Mouse (Mus musculus) ES-E14 (cell line): Measurements from ENCODE around the gene Nxph1. TPM values are rescaled to one million over a fixed set of nuclear protein-coding genes. Genes with fewer than 3 reads are reported as not detected.
A peak's percentile ranks its signal among the peaks of the same experiment; 100 is the strongest.

Experiments used
- DNase-seq: peaks from one replicate; pipeline ENCODE4 v3.0.0-alpha.2; 2013; ENCODE audit warnings: low read depth, low spot score
- H3K27ac ChIP-seq: 2 replicates; pipeline ENCODE4 v1.5.1; 2012; ENCODE audit warnings: low read depth, mild to moderate bottlenecking, low read length, moderate library complexity, mixed read lengths; ENCODE audit not compliant: poor library complexity, insufficient read depth, severe bottlenecking
- H3K36me3 ChIP-seq: 2 replicates; pipeline ENCODE4 v1.6.1; 2012; ENCODE audit warnings: mild to moderate bottlenecking, low read length, moderate library complexity, mixed read lengths; ENCODE audit not compliant: control insufficient read depth, poor library complexity, insufficient read depth, severe bottlenecking
- H3K4me1 ChIP-seq, 2 experiments: fragments of 150-350 bp in 1 of 2; sonication (generic) in 1 of 2; 2 replicates each; pipeline ENCODE4 v1.6.1; 2012; ENCODE audit warnings: low read length in 2 of 2, mild to moderate bottlenecking in 1 of 2, mixed read lengths in 1 of 2; ENCODE audit not compliant: control insufficient read depth in 2 of 2, insufficient read depth in 2 of 2, poor library complexity in 1 of 2
- H3K4me3 ChIP-seq, 2 experiments: fragments of 150-350 bp in 1 of 2; sonication (generic) in 1 of 2; 2 replicates each; pipeline ENCODE4 v1.5.1; 2012; ENCODE audit warnings: low read length in 2 of 2, low read depth in 1 of 2, mild to moderate bottlenecking in 1 of 2, mixed read lengths in 1 of 2; ENCODE audit not compliant: insufficient read depth in 1 of 2, poor library complexity in 1 of 2, severe bottlenecking in 1 of 2
- H3K9ac ChIP-seq: 2 replicates; pipeline ENCODE4 v1.6.1; 2012; ENCODE audit warnings: low read depth, mild to moderate bottlenecking, low read length, mixed read lengths; ENCODE audit not compliant: poor library complexity, insufficient read depth, severe bottlenecking
- H3K9me3 ChIP-seq: fragments of 150-350 bp; sonication (generic); 2 replicates; pipeline ENCODE4 v1.6.1; 2012; ENCODE audit warnings: low read depth, mild to moderate bottlenecking, low read length; ENCODE audit not compliant: control insufficient read depth, insufficient read depth
- CHD2 ChIP-seq: IDR thresholded peaks from 2 replicates; pipeline ENCODE4 v1.6.1; 2014; ENCODE audit warnings: mild to moderate bottlenecking, low read depth, low read length, inconsistent platforms
- HCFC1 ChIP-seq: IDR thresholded peaks from 2 replicates; pipeline ENCODE4 v1.6.1; 2012; ENCODE audit warnings: low read length, inconsistent platforms, borderline replicate concordance; ENCODE audit not compliant: insufficient read depth
- MAFK ChIP-seq: IDR thresholded peaks from 2 replicates; pipeline ENCODE4 v1.6.1; 2014; ENCODE audit warnings: mild to moderate bottlenecking, low read depth, low read length, inconsistent platforms; ENCODE audit not compliant: insufficient read depth
- ZC3H11A ChIP-seq: IDR thresholded peaks from 2 replicates; pipeline ENCODE4 v1.6.1; 2012; ENCODE audit warnings: low read depth, mild to moderate bottlenecking, inconsistent platforms, low read length, borderline replicate concordance
- ZNF384 ChIP-seq: IDR thresholded peaks from 2 replicates; pipeline ENCODE4 v1.6.1; 2012; ENCODE audit warnings: low read depth, low read length, inconsistent platforms
- in situ Hi-C, 2 experiments: fragments of 600-800 bp; cut with MboI; formaldehyde crosslinking; loops; one replicate each; pipeline ENCODE4 v1.15.1; 2025; ENCODE audit warnings: low sequenced_read_pairs in 2 of 2, inconsistent platforms in 1 of 2; ENCODE audit not compliant: unreplicated experiment in 2 of 2
- total RNA-seq: library from RNA; depleted of rRNA; stranded (reverse); fragments of 300-350 nt; gene quantifications from 2 replicates; pipeline ENCODE4 v1.2.3, GENCODE M21; 2012

Nxph1 gene
- total RNA-seq, 1 experiment: not detected

DNA sequence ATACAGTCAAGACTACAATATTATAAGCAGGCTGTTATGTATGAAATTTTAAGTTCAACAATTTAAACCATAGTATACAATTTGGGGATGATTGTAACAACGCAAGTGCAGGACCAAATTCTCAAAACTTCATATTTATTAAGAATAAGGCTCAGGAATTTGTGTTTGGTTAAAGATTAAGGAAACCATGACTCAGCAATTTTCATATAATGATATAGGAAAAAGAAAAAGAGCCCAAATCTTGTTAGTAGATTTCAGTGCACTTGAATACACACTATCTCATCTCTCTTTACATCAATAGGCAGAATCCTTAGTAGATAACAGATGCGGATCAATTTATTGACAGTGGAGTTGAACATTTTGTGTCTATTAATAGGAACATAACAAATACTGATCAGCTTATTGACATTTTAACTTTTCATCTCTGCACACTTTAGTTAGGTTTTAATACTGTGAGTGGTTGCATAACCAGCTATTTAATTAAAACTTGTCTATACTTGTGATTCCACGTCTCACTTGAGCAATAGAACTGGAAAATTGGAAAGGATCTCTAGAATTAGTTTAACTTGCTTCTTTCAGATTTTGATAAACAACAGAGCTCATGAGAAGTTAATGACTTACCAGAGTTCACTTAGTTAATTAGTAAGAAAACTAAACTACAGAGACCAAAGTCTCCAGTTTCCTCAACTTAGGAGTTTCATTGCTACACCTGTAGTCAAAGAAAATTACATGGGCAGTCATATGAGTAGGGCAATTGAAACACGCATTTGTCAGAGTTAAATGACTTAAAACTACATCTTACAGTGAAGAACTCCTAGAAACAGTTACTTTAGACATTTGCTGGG lies 113.3 kb downstream of the Nxph1 start:
- no peak overlapping the region for H3K4me3 ChIP-seq
- H3K36me3 ChIP-seq: no peaks in the 10 kb centered on the region
- in situ Hi-C loops: no loop called here
- H3K4me1 ChIP-seq: no peaks in the 10 kb centered on the region
- TF ChIP-seq ZNF384: no peak
- peak; percentile 76 for TF ChIP-seq MAFK
- no peak for TF ChIP-seq CHD2
- TF ChIP-seq ZC3H11A: no peak
- TF ChIP-seq HCFC1: no peak
- no peak overlapping the region for H3K9ac ChIP-seq
- H3K27ac ChIP-seq: no peak overlapping the region
- DNase-seq: no peak
- H3K9me3 ChIP-seq: no peaks in the 10 kb centered on the region

GRCm38 (mm10) chr6:9066435-9066834 lies 118.2 kb downstream of the Nxph1 start:
- no peak for DNase-seq
- no peak for TF ChIP-seq MAFK
- TF ChIP-seq ZC3H11A: no peak
- no peak for TF ChIP-seq ZNF384
- TF ChIP-seq CHD2: no peak
- no peak for TF ChIP-seq HCFC1
- Histone ChIP-seq H3K27ac (no peak overlapping the region), H3K4me1 (no peaks in the 10 kb centered on the region), H3K9ac (no peak overlapping the region), H3K4me3 (no peak overlapping the region), H3K36me3 (no peaks in the 10 kb centered on the region), H3K9me3 (no peaks in the 10 kb centered on the region)
- in situ Hi-C loops: no loop called here

GRCm38 (mm10) chr6:9069913-9070312 lies 121.7 kb downstream of the Nxph1 start:
- H3K9me3 ChIP-seq: no peaks in the 10 kb centered on the region
- H3K4me3 ChIP-seq: no peak overlapping the region
- H3K4me1 ChIP-seq: no peaks in the 10 kb centered on the region
- DNase-seq: no peak
- in situ Hi-C loops: no loop called here
- no peaks in the 10 kb centered on the region for H3K36me3 ChIP-seq
- no peak overlapping the region for H3K9ac ChIP-seq
- H3K27ac ChIP-seq: no peak overlapping the region
- TF ChIP-seq HCFC1 (no peak), ZC3H11A (no peak)

GRCm38 (mm10) chr6:9076463-9076862 lies 128.2 kb downstream of the Nxph1 start:
- TF ChIP-seq MAFK: no peak
- TF ChIP-seq ZC3H11A: no peak
- TF ChIP-seq ZNF384: no peak
- no peak for TF ChIP-seq HCFC1
- TF ChIP-seq CHD2: no peak
- Histone ChIP-seq H3K36me3 (no peaks in the 10 kb centered on the region), H3K9ac (no peak overlapping the region), H3K9me3 (no peaks in the 10 kb centered on the region), H3K27ac (no peak overlapping the region), H3K4me1 (no peaks in the 10 kb centered on the region), H3K4me3 (no peak overlapping the region)
- DNase-seq: no peak
- in situ Hi-C loops: no loop called here
